Mouse (Mus musculus) right cerebral cortex, postnatal 4 days (tissue): ENCODE measurements around the gene Sf3a1.

Experiments used
- DNase-seq: peaks from one replicate; pipeline ENCODE4 v3.0.0-alpha.2; 2022

The Sf3a1 gene

DNA sequence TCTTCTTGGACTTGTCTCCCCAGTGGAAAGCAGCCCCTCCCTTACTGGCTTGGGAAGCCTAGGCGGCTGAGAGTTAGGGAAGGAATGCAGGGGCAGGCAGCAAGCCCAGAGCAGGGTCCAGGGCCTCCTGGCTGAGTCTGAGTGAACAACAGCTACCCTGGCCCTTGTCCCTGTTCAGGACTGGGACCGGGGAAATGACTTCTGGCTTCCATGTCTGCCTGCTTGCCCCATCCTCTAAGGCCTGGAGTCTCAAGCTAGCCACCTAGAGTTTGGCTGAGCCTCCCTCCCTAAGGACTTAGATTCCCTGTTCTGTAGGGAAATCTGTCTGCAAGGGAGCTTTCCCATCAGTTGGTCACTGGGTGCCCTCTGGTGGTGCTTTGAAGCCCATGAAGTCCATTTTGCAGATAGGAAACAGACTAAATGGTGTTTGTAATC lies 59.2 kb downstream of the Sf3a1 start:
- DNase-seq, result peak; percentile 55

DNA sequence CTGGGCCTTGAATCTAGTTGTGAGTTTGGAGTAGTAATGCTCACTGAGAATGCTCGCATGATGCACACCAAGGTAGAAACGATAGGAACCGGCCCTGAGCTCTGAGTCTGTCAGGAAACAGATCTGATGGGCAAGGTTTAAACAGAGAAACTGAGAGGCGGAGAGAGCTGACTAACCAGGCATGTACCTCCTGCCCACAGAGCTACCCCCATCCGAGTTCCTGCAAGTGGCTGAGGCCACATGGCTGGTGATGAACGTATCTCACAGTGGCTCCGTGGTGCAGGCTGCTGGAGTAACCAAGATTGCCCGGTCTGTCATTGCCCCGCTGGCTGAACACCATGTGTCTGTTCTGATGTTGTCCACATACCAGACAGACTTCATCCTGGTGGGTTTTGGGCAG lies 59.8 kb downstream of the Sf3a1 start:
- no peak for DNase-seq

DNA sequence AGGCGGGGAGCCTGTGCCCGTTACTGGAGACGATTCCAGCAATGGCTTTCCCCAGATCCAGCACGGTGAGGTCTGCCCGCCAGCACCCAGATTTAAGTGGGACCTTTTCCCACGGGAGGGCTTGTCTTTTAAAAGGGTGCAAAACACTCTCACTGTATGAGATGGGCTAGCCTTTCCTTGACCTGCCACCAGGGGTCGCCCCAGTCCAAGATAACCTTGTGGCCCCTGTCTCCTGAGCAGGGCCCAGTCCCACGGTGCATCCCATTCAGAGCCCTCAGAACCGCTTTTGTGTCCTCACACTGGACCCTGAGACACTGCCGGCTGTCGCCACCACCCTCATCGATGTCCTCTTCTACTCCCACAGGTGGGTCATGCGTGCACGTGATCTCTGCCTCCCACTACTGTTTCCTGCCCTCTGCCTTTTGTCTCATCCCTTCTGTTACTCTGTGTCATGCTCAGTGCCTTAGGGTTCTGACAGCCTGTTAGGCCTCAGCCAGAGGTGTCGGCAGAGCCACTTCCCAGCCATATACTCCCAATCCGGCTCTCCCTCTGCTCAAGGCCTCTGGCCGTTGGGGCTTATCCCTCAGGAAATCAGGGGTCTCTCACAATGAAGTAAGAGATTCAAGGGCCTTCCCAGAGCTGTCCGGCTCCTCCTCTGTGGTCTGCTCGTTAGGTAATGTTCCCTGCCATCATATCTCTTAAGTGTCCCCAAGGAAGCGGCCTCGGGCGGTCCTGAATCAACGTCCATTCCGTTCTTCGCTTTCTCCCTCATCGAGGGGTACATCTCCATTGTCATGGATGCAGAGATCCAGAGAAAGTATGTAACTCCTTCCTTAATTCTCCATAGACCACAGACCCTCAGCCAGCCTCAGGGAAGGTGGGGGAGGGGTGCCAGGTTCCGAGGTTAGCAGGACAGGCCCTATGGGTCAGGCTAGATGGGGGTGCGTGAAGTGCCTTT lies 60.6 kb downstream of the Sf3a1 start:
- DNase-seq, result peak; percentile 74

DNA sequence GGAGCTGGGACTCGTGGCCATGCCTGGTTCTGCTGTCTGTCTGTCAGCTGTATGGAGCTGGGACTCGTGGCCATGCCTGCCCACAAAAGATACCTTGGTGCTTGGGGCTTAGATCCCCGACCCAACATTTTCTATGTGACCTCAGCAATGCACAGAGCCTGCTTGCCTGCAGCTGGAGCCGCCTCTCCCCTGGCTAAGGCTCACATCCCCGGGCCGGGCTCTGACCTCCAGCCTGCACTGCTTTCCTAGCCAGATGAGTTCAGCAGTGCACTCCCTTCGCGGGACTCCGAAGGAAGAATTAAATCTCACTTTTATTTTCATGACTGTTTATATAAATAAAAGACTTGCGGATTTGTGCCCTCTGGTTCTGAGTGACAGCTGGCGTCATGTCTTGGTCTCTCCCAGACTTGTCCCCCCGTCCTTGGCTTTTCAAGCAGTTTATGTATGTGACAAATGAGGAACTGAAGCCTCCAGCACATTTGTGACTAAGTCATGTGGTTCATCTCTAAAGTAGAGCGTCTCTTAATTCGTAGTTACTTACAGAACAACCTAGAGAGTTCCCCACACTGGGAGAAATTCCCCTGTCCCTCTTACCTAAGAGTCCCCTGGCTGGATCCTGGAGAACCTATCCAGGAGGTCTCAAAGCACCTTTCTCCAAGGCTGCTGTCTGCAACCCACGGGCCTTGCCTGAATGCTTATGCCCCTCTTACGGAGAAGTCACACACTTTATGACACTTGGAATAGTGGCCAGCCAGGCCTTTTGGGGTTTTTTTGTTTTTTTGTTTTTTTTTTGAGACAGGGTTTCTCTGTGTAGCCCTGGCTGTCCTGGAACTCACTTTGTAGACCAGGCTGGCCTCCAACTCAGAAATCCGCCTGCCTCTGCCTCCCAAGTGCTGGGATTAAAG lies 62.1 kb downstream of the Sf3a1 start:
- DNase-seq, result no peak

DNA sequence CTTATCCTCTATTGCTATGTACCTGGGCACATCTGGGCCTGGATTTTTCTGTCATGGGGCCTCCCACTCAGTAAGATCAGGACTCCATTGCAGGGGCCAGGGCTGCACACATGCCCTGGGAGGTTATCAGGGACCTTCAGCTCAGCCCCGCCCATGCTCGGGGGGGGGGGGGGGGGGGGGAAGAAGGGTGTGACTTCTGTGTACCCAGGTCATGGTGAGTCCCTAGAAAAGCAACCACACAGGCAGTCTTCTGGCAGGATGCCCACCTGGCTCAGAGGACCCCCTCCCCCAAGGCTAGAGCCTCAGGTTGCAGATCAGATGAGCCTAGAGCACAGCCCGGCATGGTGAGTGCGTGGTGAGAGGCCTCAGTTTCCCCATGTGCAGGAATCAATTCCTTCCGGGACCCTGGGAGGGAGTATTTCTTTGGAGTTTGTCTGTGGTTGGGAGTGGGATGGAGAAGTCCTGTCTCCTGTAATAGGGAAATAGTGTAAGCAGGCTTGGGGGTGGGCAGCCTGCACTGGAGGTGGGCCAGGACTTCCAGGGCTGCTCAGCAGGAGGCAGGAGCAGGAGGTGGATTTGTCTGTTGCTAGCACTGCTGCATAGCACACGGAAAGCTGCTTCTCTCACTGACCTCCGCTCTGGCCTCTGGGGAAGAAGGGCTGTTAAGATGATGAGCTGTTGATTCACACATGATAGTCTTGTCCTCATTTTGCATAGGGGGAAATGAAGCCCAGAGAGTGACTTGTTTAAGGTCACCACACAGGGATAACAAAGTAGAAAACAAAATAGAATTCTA lies 63.4 kb downstream of the Sf3a1 start:
- no peak for DNase-seq

DNA sequence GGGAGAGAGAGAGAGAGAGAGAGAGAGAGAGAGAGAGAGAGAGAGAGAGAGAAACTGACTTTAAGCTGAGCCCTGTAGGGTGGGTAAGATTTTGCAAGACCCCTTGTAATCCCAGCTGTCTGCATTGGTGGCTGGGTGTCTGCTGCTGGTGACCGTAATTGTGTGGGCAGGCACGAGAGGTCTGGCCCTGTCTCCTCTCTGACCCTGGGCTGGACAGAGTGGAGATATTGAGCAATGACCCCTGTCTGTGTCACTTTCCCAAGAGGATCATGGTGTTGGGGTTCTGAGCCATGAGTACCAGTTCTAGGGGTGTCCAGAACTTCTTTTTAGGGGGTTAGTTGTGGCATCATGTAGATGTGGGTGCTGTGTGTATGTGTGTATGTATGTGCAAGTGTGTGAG lies 64.1 kb downstream of the Sf3a1 start:
- no peak for DNase-seq

DNA sequence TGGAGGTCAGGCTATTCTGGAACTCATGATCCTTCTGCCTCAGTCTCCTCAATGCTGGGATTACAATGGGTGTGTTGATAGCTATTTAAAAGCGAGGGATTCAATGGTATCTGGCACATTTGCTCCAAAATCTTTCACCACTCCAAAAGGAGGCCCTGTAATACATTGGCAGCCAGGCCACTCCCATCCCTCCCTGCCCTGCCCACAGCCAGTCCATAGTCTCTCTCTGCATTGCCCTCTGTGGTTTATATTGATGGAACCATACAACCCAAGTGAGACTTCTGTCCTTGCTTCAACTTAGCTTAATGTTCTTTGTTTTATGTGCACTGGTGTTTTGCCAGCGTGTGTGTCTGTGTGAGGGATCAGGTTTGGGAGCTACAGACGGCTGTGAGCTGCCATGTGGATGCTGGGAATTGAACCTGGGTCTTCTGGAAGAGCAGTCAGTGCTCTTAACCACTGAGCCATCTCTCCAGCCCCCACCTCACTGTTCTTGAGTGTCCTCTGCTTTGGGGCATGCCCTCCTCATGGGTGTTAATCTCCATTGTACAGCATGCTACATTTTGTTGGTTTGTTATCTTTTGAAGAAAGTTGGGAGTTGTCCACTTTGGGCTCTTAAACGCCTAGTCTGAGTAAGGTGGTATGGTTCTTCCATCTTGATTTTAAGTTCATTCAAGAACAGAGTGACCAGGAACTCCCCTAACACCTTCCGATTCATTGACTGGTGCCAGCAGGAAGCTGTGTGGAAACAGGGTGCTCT lies 66.6 kb downstream of the Sf3a1 start:
- DNase-seq, result no peak

DNA sequence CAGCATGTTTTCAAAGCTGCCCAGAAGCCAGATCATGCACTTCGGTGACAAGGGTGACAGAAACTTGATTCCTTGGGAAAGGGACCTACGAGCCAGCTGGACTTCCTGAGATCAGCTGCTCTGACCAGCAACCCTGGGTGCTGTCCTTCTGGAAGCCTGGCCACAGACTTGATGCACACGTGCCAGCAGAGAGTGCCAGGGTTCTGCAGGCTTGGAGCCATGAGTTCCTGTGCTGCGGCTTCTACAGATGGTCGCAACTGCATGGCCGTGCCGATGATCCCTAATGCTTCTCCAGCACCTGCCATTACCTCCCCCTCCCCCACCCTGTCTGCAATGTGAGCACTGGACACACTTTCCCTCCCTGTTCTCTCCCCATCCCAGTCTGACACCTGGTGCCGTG lies 68.3 kb downstream of the Sf3a1 start:
- no peak for DNase-seq

DNA sequence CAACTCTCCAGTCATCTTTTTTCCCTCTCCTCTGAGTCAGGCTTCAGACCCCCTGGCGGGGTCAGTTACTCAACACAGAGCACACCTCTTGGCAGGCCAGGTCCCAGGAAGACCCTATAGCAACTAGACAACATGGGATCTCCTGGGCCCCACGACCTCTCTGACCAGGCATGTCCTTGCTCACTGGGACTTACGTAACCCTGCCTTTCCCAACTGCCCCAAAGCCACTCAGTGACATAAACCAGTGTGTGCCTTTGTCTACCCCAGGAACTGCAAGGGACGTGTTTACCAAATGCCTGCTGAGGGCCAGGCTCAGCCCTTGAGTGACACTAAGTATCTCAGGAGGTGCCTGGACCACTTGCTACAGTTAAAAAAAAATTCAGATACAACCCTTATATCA lies 69.7 kb downstream of the Sf3a1 start:
- no peak for DNase-seq

DNA sequence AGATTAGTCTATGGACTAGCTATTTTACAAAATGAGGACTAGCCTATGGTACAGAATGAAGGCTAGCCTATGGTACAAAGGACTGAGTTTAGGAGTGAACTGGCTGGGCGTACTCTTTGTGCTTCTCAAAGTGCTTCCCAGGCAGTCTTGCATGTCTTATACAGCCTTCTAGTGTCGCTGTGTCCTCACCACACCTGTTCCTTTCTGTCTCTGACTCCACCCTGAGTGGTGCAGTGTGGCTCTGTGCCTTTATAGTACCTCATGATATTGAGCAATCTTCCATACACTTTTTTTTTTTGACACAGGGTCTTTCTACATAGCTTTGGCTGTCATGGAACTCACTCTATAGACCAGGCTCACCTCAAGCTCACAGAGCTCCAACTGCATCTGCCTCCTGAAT lies 71.3 kb downstream of the Sf3a1 start:
- DNase-seq, result no peak
